In genomic region chr19:5051515-5051914, GRCm38 (mm10) we compare ENCODE assay signal across 9 mouse cellular contexts. TPM values are rescaled to one million over a fixed set of nuclear protein-coding genes. Genes with fewer than 3 reads are reported as not detected.
DNase-seq lines count a peak whose midpoint lies in the region; ATAC-seq lines count a peak whose summit lies in the region.
"Had no signal": no experiment of that assay in that cellular context is flagged by ENCODE, and none has a peak within 500 bp of the region (broad histone marks: within the 10 kb centered on the region; RNA-seq: fewer than 3 reads in every experiment).

No protein-coding gene starts in this region.

- WGBS in heart, embryonic 15.5 days: 45% methylated on average over 3 of the region's 3 CpGs
- WGBS in neural tube, embryonic 11.5 days: 29% methylated on average over 3 of the region's 3 CpGs
- WGBS in intestine, embryonic 15.5 days: 69% methylated on average over 3 of the region's 3 CpGs
- 62% methylated on average over 3 of the region's 3 CpGs for WGBS in stomach, embryonic 16.5 days

- H3K9me3 ChIP-seq in heart, embryonic 15.5 days (replicated peaks): no peaks in the 10 kb centered on the region
- no peaks in the 10 kb centered on the region for H3K9me3 ChIP-seq in neural tube, embryonic 11.5 days (ENCODE audit: control insufficient read depth, low read length)
- H3K9me3 ChIP-seq in intestine, embryonic 15.5 days: no peaks in the 10 kb centered on the region
- H3K9me3 ChIP-seq in stomach, embryonic 16.5 days (replicated peaks; ENCODE audit: control insufficient read depth, low read length): no peaks in the 10 kb centered on the region

- H3K4me2 ChIP-seq in heart, embryonic 15.5 days: peak overlapping the region; percentile 51
- H3K4me2 ChIP-seq in neural tube, embryonic 11.5 days (ENCODE audit: low read depth): no peak overlapping the region
- peak overlapping the region; percentile 62 for H3K4me2 ChIP-seq in intestine, embryonic 15.5 days (replicated peaks)
- H3K4me2 ChIP-seq in stomach, embryonic 16.5 days (ENCODE audit: low read depth, low read length): peak overlapping the region; percentile 58

- H3K36me3 ChIP-seq in heart, embryonic 15.5 days: peaks cover 27% of the 10 kb centered on the region; the same call in 1 of the 2 replicates
- H3K36me3 ChIP-seq in neural tube, embryonic 11.5 days (ENCODE audit: control insufficient read depth, insufficient read depth, low read length): peaks cover 2% of the 10 kb centered on the region; the same call in 1 of the 2 replicates
- H3K36me3 ChIP-seq in intestine, embryonic 15.5 days: peaks cover 16% of the 10 kb centered on the region; the same call in 1 of the 2 replicates
- 0 out of 2 replicates have a peak, but pooled peaks cover 3% of the 10 kb centered on the region for H3K36me3 ChIP-seq in stomach, embryonic 16.5 days (ENCODE audit: control insufficient read depth, insufficient read depth, low read length)

- no peak for ATAC-seq in heart, embryonic 15.5 days (replicated peaks; ENCODE audit: insufficient number of reproducible peaks, insufficient read depth, low FRiP score, low read depth)
- ATAC-seq in neural tube, embryonic 11.5 days (ENCODE audit: insufficient read depth, low FRiP score, low TSS enrichment): no peak
- ATAC-seq in intestine, embryonic 15.5 days: no peak
- no peak for ATAC-seq in stomach, embryonic 16.5 days (ENCODE audit: insufficient read depth, low FRiP score)

- H3K27ac ChIP-seq in heart, embryonic 15.5 days: 0 out of 2 replicates have a peak overlapping the region, but pooled peaks have one; percentile 13
- no peak overlapping the region for H3K27ac ChIP-seq in neural tube, embryonic 11.5 days (ENCODE audit: low read depth, low read length)
- H3K27ac ChIP-seq in intestine, embryonic 15.5 days: no peak overlapping the region
- H3K27ac ChIP-seq in stomach, embryonic 16.5 days (ENCODE audit: low read length): no peak overlapping the region

- H3K4me1 ChIP-seq in heart, embryonic 15.5 days (replicated peaks): peaks cover 31% of the 10 kb centered on the region
- H3K4me1 ChIP-seq in neural tube, embryonic 11.5 days (ENCODE audit: control insufficient read depth, insufficient read depth, low read length): no peaks in the 10 kb centered on the region
- peaks cover 17% of the 10 kb centered on the region for H3K4me1 ChIP-seq in intestine, embryonic 15.5 days (replicated peaks)
- peaks cover 22% of the 10 kb centered on the region for H3K4me1 ChIP-seq in stomach, embryonic 16.5 days (ENCODE audit: control insufficient read depth, insufficient read depth, low read length)

- 0 out of 2 replicates have a peak overlapping the region, but pooled peaks have one; percentile 8 for H3K9ac ChIP-seq in heart, embryonic 15.5 days
- H3K9ac ChIP-seq in neural tube, embryonic 11.5 days (ENCODE audit: low read length): peak overlapping the region; percentile 23
- H3K9ac ChIP-seq in intestine, embryonic 15.5 days: peak overlapping the region; percentile 26; the same call in 1 of the 2 replicates
- peak overlapping the region; percentile 64 for H3K9ac ChIP-seq in stomach, embryonic 16.5 days (ENCODE audit: low read length)

- H3K4me3 ChIP-seq in heart, embryonic 15.5 days: peak overlapping the region; percentile 31
- no peak overlapping the region for H3K4me3 ChIP-seq in neural tube, embryonic 11.5 days (ENCODE audit: low read depth, low read length)
- peak overlapping the region; percentile 37; the same call in 1 of the 2 replicates for H3K4me3 ChIP-seq in intestine, embryonic 15.5 days (replicated peaks)
- peak overlapping the region; percentile 45 for H3K4me3 ChIP-seq in stomach, embryonic 16.5 days (replicated peaks; ENCODE audit: low read length)

- H3K27me3 ChIP-seq in heart, embryonic 15.5 days: peaks cover 23% of the 10 kb centered on the region
- H3K27me3 ChIP-seq in neural tube, embryonic 11.5 days (ENCODE audit: control insufficient read depth, insufficient read depth, low read length): peaks cover 34% of the 10 kb centered on the region
- H3K27me3 ChIP-seq in intestine, embryonic 15.5 days (replicated peaks): peaks cover 19% of the 10 kb centered on the region; the same call in 1 of the 2 replicates
- peaks cover 10% of the 10 kb centered on the region for H3K27me3 ChIP-seq in stomach, embryonic 16.5 days (ENCODE audit: control insufficient read depth, insufficient read depth, low read length)
- H3K27me3 ChIP-seq: Patski had no signal

- DNase-seq in heart, postnatal 4 days: no peak
- no peak for DNase-seq in neural tube, embryonic 11.5 days (ENCODE audit: low spot score)
- no peak for DNase-seq in neural tube, embryonic 10.5 days (ENCODE audit: extremely low spot score, low spot score)
- DNase-seq in frontal cortex, postnatal 36 days (ENCODE audit: low spot score in 2 of 2): no peak
- DNase-seq in spleen, postnatal 36 days (ENCODE audit: low spot score in 2 of 2): no peak

RNA-seq across cellular contexts. Expression of gene Rin1, which starts 1.2 kb away (rescaled TPM):
- polyA plus RNA-seq in heart, embryonic 15.5 days (2015; fragmentation: Nextera tagmentation; extraction: Ambion mirVana): 1.9 and 3.3 TPM in 2 replicates
- 1 to 10 TPM; 2.2 to 2.9 TPM for total RNA-seq in heart, postnatal 4 days (2021)
- 1.1 and 2.3 TPM in 2 replicates for polyA plus RNA-seq in neural tube, embryonic 11.5 days (2014; fragmentation: Nextera tagmentation; extraction: Ambion mirVana)
- 2.7 and 3.9 TPM in 2 replicates for polyA plus RNA-seq in intestine, embryonic 15.5 days (2015; fragmentation: Nextera tagmentation; extraction: Ambion mirVana)
- 4.5 and 4.9 TPM in 2 replicates for polyA plus RNA-seq in stomach, embryonic 16.5 days (2015; fragmentation: Nextera tagmentation; extraction: Ambion mirVana)

RNA-seq across cellular contexts. Expression of gene Brms1, which starts 10.4 kb away (rescaled TPM):
- polyA plus RNA-seq in heart, embryonic 15.5 days (2015; fragmentation: Nextera tagmentation; extraction: Ambion mirVana): 23.0 and 31.9 TPM in 2 replicates
- total RNA-seq in heart, postnatal 4 days (2021): 10 to 100 TPM; 16.7 to 18.2 TPM
- 65.5 and 78.9 TPM in 2 replicates for polyA plus RNA-seq in neural tube, embryonic 11.5 days (2014; fragmentation: Nextera tagmentation; extraction: Ambion mirVana)
- 37.5 and 44.7 TPM in 2 replicates for polyA plus RNA-seq in intestine, embryonic 15.5 days (2015; fragmentation: Nextera tagmentation; extraction: Ambion mirVana)
- polyA plus RNA-seq in stomach, embryonic 16.5 days (2015; fragmentation: Nextera tagmentation; extraction: Ambion mirVana): 39.8 and 43.9 TPM in 2 replicates

RNA-seq across cellular contexts. Expression of gene AC124502.3, which starts 12.8 kb away (rescaled TPM):
- polyA plus RNA-seq in heart, embryonic 15.5 days (2015; fragmentation: Nextera tagmentation; extraction: Ambion mirVana): 1.4 and 1.5 TPM in 2 replicates
- 1 to 10 TPM; 1.6 to 2.0 TPM for total RNA-seq in heart, postnatal 4 days (2021)
- polyA plus RNA-seq in neural tube, embryonic 11.5 days (2014; fragmentation: Nextera tagmentation; extraction: Ambion mirVana): 1.2 and 2.8 TPM in 2 replicates
- polyA plus RNA-seq in intestine, embryonic 15.5 days (2015; fragmentation: Nextera tagmentation; extraction: Ambion mirVana): 2.4 and 2.8 TPM in 2 replicates
- polyA plus RNA-seq in stomach, embryonic 16.5 days (2015; fragmentation: Nextera tagmentation; extraction: Ambion mirVana): 0.99 and 1.3 TPM in 2 replicates

RNA-seq across cellular contexts. Expression of gene B4gat1, which starts 12.9 kb away (rescaled TPM):
- polyA plus RNA-seq in heart, embryonic 15.5 days (2015; fragmentation: Nextera tagmentation; extraction: Ambion mirVana): 43.1 and 43.6 TPM in 2 replicates
- 10 to 100 TPM; 33.0 to 36.8 TPM for total RNA-seq in heart, postnatal 4 days (2021)
- polyA plus RNA-seq in neural tube, embryonic 11.5 days (2014; fragmentation: Nextera tagmentation; extraction: Ambion mirVana): 37.9 and 39.8 TPM in 2 replicates
- polyA plus RNA-seq in intestine, embryonic 15.5 days (2015; fragmentation: Nextera tagmentation; extraction: Ambion mirVana): 36.1 and 36.2 TPM in 2 replicates
- polyA plus RNA-seq in stomach, embryonic 16.5 days (2015; fragmentation: Nextera tagmentation; extraction: Ambion mirVana): 41.8 and 44.1 TPM in 2 replicates

RNA-seq across cellular contexts. Expression of gene Cd248, which starts 16.4 kb away (rescaled TPM):
- polyA plus RNA-seq in heart, embryonic 15.5 days (2015; fragmentation: Nextera tagmentation; extraction: Ambion mirVana): 18.1 and 39.3 TPM in 2 replicates
- total RNA-seq in heart, postnatal 4 days (2021): 10 to 100 TPM; 25.8 to 27.1 TPM
- polyA plus RNA-seq in neural tube, embryonic 11.5 days (2014; fragmentation: Nextera tagmentation; extraction: Ambion mirVana): 30.1 and 34.7 TPM in 2 replicates
- polyA plus RNA-seq in intestine, embryonic 15.5 days (2015; fragmentation: Nextera tagmentation; extraction: Ambion mirVana): 47.7 and 48.0 TPM in 2 replicates
- 69.8 and 76.9 TPM in 2 replicates for polyA plus RNA-seq in stomach, embryonic 16.5 days (2015; fragmentation: Nextera tagmentation; extraction: Ambion mirVana)

Comparison
In these comparisons a context has a peak if more than half of its experiments do, and no peak if none do; other contexts are left out.
1. H3K9ac ChIP-seq: peak in every context shown above with its lines; median percentile 64 in stomach, embryonic 16.5 days; 26 in intestine, embryonic 15.5 days; 23 in neural tube, embryonic 11.5 days; 8 in heart, embryonic 15.5 days.